Mouse (Mus musculus): ENCODE measurements around the gene Clic1.

GRCm38 (mm10) chr17:35027277-35028068 lies 22.3 kb upstream of the Clic1 start, which contains the start of gene Sapcd1:
- TF ChIP-seq POLR2A (IDR thresholded peaks at IDR 0.05; ENCODE audit: borderline replicate concordance, control insufficient read depth, low read depth, low read length) (no peak; the same call in 1 of the 2 replicates), CTCF (IDR thresholded peaks at IDR 0.05; ENCODE audit: control insufficient read depth, insufficient read depth, low read length) (no peak)

Data from bone marrow, adult 2 months (tissue).